Mouse (Mus musculus) retina, adult 2 months (tissue): ENCODE results near the gene Palld.

Source experiments
- DNase-seq: peaks from one replicate; pipeline ENCODE4 v3.0.0-alpha.2; 2012; ENCODE audit warnings: low read depth, low spot score

Gene Palld

GRCm38 (mm10) chr8:61588336-61588735, 314.2 kb downstream of the Palld start:
- DNase-seq = no peak

GRCm38 (mm10) chr8:61587731-61588130, 314.8 kb downstream of the Palld start:
- no peak for DNase-seq

GRCm38 (mm10) chr8:61586529-61586928, 316.0 kb downstream of the Palld start:
- no peak for DNase-seq

GRCm38 (mm10) chr8:61585746-61586145, 316.7 kb downstream of the Palld start:
- DNase-seq = no peak

- DNase-seq = no peak
Measured at GRCm38 (mm10) chr8:61584714-61585383, 317.6 kb downstream of the Palld start.

- no peak for DNase-seq
Measured at GRCm38 (mm10) chr8:61582547-61582946, 319.9 kb downstream of the Palld start.

- DNase-seq = no peak
Measured at GRCm38 (mm10) chr8:61581259-61581658, 321.2 kb downstream of the Palld start.

- DNase-seq = no peak
Measured at GRCm38 (mm10) chr8:61579831-61580230, 322.7 kb downstream of the Palld start.

- no peak for DNase-seq
Measured at GRCm38 (mm10) chr8:61578754-61579153, 323.7 kb downstream of the Palld start.

- DNase-seq = no peak
Measured at GRCm38 (mm10) chr8:61575096-61575653, 327.3 kb downstream of the Palld start.

- DNase-seq = no peak
Measured at GRCm38 (mm10) chr8:61574526-61574925, 328.0 kb downstream of the Palld start.

GRCm38 (mm10) chr8:61573179-61573937, 329.1 kb downstream of the Palld start:
- DNase-seq = no peak

GRCm38 (mm10) chr8:61572697-61573096, 329.8 kb downstream of the Palld start:
- no peak for DNase-seq

GRCm38 (mm10) chr8:61570637-61571036, 331.9 kb downstream of the Palld start:
- no peak for DNase-seq

GRCm38 (mm10) chr8:61569721-61570120, 332.8 kb downstream of the Palld start:
- no peak for DNase-seq

GRCm38 (mm10) chr8:61569211-61569610, 333.3 kb downstream of the Palld start:
- DNase-seq = no peak

- DNase-seq = no peak
Measured at GRCm38 (mm10) chr8:61563378-61563777, 339.1 kb downstream of the Palld start.

GRCm38 (mm10) chr8:61562626-61563025, 339.9 kb downstream of the Palld start:
- DNase-seq = no peak

GRCm38 (mm10) chr8:61561220-61561619, 341.3 kb downstream of the Palld start:
- DNase-seq = no peak

- DNase-seq = no peak
Measured at GRCm38 (mm10) chr8:61559979-61560378, 342.5 kb downstream of the Palld start.

- no peak for DNase-seq
Measured at GRCm38 (mm10) chr8:61559450-61559849, 343.0 kb downstream of the Palld start.

- DNase-seq = no peak
Measured at GRCm38 (mm10) chr8:61558051-61558846, 344.2 kb downstream of the Palld start.
